Mouse (Mus musculus) stomach, postnatal 0 days (tissue): ENCODE measurements around the gene Sema4c.

Experiments
- CTCF ChIP-seq: IDR thresholded peaks from 2 replicates; pipeline ENCODE4 v1.5.1; 2016; ENCODE audit warnings: antibody characterized with exemption, low read depth, mild to moderate bottlenecking, moderate library complexity
- EP300 ChIP-seq: optimal IDR thresholded peaks from 2 replicates; pipeline ENCODE3; 2016; ENCODE audit warnings: antibody characterized with exemption

- TF ChIP-seq CTCF (no peak), EP300 (no peak)
Observed at GRCm38 (mm10) chr1:36603361-36603760, 45.2 kb upstream of the Sema4c start.
